Mouse (Mus musculus) heart, postnatal 0 days (tissue): ENCODE measurements around the gene Ckap2l.

Experiments
- CTCF ChIP-seq: IDR thresholded peaks from 2 replicates; pipeline ENCODE4 v1.5.1; 2016; ENCODE audit warnings: antibody characterized with exemption, control low read depth, low read depth
- EP300 ChIP-seq: IDR thresholded peaks from 2 replicates; pipeline ENCODE4 v1.6.1; 2016; ENCODE audit warnings: antibody characterized with exemption, low read depth

- TF ChIP-seq EP300 (no peak), CTCF (no peak)
Measured at GRCm38 (mm10) chr2:129229316-129229715, 67.7 kb downstream of the Ckap2l start.
